Mouse (Mus musculus): ENCODE data around the gene Mphosph6. TPM values are rescaled to one million over a fixed set of nuclear protein-coding genes. Genes with fewer than 3 reads are reported as not detected.

Mphosph6 gene
- polyA plus RNA-seq, 1 experiment from 2014 or later, result 52.6 TPM

DNA sequence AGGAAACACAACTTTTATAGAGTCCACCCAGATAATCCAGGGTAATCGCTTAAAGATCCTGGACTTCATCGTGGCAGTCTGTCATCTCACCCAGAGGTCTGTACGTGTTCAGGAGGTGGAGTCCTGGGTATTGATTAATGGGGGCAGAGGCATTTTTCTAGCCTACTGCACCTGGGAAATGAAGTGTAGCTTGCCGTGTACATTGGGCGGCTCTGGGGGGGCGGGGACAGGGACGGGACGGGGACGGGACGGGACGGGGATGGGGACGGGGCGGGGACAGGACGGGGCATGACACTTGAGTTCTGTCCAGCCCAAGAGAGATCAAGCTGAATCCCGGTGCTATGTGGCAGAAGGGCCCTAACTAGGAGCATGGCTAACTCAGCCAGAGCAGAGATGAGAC, 5.3 kb downstream of the Mphosph6 start:
- no peaks in the 10 kb centered on the region for H3K9me3 ChIP-seq (ENCODE audit: control insufficient read depth, low read length)
- no peak overlapping the region for H3K9ac ChIP-seq (ENCODE audit: low read length)
- H3K4me3 ChIP-seq (ENCODE audit: low read depth, low read length), result no peak overlapping the region
- H3K27ac ChIP-seq (ENCODE audit: low read depth), result no peak overlapping the region
- no peak overlapping the region for H3K4me2 ChIP-seq (ENCODE audit: low read length)
- WGBS, result 87% methylated on average over 15 of the region's 15 CpGs
- H3K36me3 ChIP-seq (ENCODE audit: control insufficient read depth, insufficient read depth, low read length), result peaks cover 77% of the 10 kb centered on the region
- no peaks in the 10 kb centered on the region for H3K27me3 ChIP-seq (replicated peaks; ENCODE audit: control insufficient read depth, insufficient read depth, low read length)
- DNase-seq (ENCODE audit: low spot score), result no peak
- H3K4me1 ChIP-seq (replicated peaks; ENCODE audit: control insufficient read depth, insufficient read depth, low read length), result peaks cover 12% of the 10 kb centered on the region
- ATAC-seq (replicated peaks; ENCODE audit: low FRiP score, low TSS enrichment, low read depth), result no peak

DNA sequence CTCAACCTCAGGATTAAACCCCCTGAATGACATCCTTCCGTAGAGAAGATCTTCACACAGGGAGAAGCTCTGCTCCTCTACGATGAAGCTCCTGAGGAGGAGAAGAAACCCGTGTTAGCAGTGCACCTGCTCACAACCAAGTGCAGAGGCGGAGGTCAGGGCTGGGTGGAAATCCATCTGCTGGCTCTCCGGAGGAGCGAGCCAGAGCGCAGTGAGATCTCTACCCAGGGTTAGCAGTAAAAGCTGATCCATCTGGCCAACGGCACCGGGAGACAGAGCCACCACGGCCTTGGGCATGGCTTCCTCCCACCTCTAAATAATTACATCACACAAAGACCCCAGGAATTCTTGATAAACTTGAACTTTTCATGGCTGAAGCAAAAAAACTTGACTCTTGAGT, 7.2 kb downstream of the Mphosph6 start:
- H3K4me1 ChIP-seq (replicated peaks; ENCODE audit: control insufficient read depth, insufficient read depth, low read length), result no peaks in the 10 kb centered on the region
- no peak overlapping the region for H3K4me2 ChIP-seq (ENCODE audit: low read length)
- no peak overlapping the region for H3K9ac ChIP-seq (ENCODE audit: low read length)
- no peak overlapping the region for H3K4me3 ChIP-seq (ENCODE audit: low read depth, low read length)
- ATAC-seq (replicated peaks; ENCODE audit: low FRiP score, low TSS enrichment, low read depth) (no peak), DNase-seq (ENCODE audit: low spot score) (no peak)
- WGBS, result 89% methylated on average over 10 of the region's 10 CpGs
- no peaks in the 10 kb centered on the region for H3K9me3 ChIP-seq (ENCODE audit: control insufficient read depth, low read length)
- H3K27ac ChIP-seq (ENCODE audit: low read depth), result no peak overlapping the region
- H3K36me3 ChIP-seq (ENCODE audit: control insufficient read depth, insufficient read depth, low read length), result peaks cover 95% of the 10 kb centered on the region
- no peaks in the 10 kb centered on the region for H3K27me3 ChIP-seq (replicated peaks; ENCODE audit: control insufficient read depth, insufficient read depth, low read length)

DNA sequence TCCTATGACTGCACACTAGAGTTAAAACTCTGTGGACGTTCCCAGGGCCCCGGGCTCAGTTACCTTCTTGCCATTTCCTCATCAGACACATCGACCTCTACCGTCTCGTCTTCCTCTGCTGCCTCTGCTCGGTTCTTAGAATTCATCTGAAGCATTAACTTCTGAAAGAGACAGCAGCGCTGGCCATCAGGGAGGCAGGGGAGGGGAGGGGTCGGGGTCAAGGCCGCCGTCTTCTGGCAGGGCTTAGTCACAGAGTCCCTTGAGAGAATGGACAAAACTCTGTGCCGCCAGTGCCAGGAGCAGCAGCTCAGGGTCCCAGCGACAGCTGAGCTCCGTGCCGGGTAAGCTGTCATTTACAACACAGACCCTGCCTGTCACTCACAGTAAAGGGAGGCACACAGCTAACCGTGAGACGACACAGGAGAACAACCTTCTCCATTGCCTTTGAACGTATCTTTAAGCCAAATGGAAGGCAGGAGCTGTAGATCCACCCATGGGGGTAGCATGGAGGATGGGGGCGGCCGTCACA, 9.1 kb downstream of the Mphosph6 start:
- Histone ChIP-seq H3K4me1 (replicated peaks; ENCODE audit: control insufficient read depth, insufficient read depth, low read length) (no peaks in the 10 kb centered on the region), H3K4me3 (ENCODE audit: low read depth, low read length) (no peak overlapping the region), H3K36me3 (ENCODE audit: control insufficient read depth, insufficient read depth, low read length) (peaks cover 91% of the 10 kb centered on the region), H3K4me2 (ENCODE audit: low read length) (no peak overlapping the region), H3K9ac (ENCODE audit: low read length) (no peak overlapping the region), H3K9me3 (ENCODE audit: control insufficient read depth, low read length) (no peaks in the 10 kb centered on the region), H3K27me3 (replicated peaks; ENCODE audit: control insufficient read depth, insufficient read depth, low read length) (no peaks in the 10 kb centered on the region), H3K27ac (ENCODE audit: low read depth) (no peak overlapping the region)
- WGBS, result 85% methylated on average over 19 of the region's 19 CpGs
- ATAC-seq (replicated peaks; ENCODE audit: low FRiP score, low TSS enrichment, low read depth), result no peak
- no peak for DNase-seq (ENCODE audit: low spot score)

DNA sequence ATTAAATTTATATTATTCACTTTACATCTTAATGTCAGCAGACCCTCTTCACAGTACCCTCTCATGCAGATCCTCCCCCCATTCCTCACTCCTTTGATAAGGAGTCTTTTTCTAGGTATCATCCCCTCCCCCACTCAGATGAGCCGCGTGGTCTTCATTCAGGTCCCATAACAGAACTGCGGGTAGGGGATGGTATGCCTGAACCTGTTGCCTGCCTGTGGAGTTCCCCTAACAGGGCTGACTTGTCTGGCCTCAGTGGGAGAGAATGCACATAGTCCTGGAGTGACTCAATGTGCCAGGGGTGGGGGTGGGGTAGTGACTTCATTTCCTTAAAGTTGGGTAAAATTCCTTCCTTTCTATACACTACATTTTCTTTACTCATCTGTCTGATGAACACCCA, 15.3 kb downstream of the Mphosph6 start:
- ATAC-seq (replicated peaks; ENCODE audit: low FRiP score, low TSS enrichment, low read depth) (no peak), DNase-seq (ENCODE audit: low spot score) (no peak)
- Histone ChIP-seq H3K4me1 (replicated peaks; ENCODE audit: control insufficient read depth, insufficient read depth, low read length) (no peaks in the 10 kb centered on the region), H3K4me2 (ENCODE audit: low read length) (no peak overlapping the region), H3K27me3 (replicated peaks; ENCODE audit: control insufficient read depth, insufficient read depth, low read length) (no peaks in the 10 kb centered on the region), H3K4me3 (ENCODE audit: low read depth, low read length) (no peak overlapping the region), H3K9ac (ENCODE audit: low read length) (no peak overlapping the region), H3K36me3 (ENCODE audit: control insufficient read depth, insufficient read depth, low read length) (peaks cover 30% of the 10 kb centered on the region), H3K27ac (ENCODE audit: low read depth) (no peak overlapping the region), H3K9me3 (ENCODE audit: control insufficient read depth, low read length) (no peaks in the 10 kb centered on the region)
- 90% methylated on average over 3 of the region's 3 CpGs for WGBS

DNA sequence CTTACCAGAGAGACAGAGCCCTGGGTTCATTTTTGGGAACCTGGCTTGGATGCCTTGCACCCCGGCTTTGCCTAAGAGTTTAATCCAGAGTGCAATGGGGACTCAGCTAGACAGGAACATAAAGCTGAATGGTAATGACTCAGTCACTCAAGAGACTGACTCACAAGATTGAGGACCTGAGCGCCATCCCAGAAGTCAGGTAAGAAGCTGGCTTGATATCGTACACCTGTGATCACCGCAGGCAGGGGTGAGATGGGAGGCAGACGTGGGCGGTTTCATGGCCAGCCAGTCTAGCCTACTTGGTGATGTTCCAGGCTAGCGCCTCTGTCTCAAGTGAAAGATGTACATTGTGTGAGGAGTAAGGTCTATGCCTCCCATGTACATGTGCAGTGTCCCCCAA, 18.7 kb downstream of the Mphosph6 start:
- no peaks in the 10 kb centered on the region for H3K27me3 ChIP-seq (replicated peaks; ENCODE audit: control insufficient read depth, insufficient read depth, low read length)
- H3K4me2 ChIP-seq (ENCODE audit: low read length), result no peak overlapping the region
- 90% methylated on average over 7 of the region's 7 CpGs for WGBS
- no peaks in the 10 kb centered on the region for H3K4me1 ChIP-seq (replicated peaks; ENCODE audit: control insufficient read depth, insufficient read depth, low read length)
- H3K27ac ChIP-seq (ENCODE audit: low read depth), result no peak overlapping the region
- peaks cover 3% of the 10 kb centered on the region; the same call in 1 of the 2 replicates for H3K36me3 ChIP-seq (ENCODE audit: control insufficient read depth, insufficient read depth, low read length)
- DNase-seq (ENCODE audit: low spot score) (no peak), ATAC-seq (replicated peaks; ENCODE audit: low FRiP score, low TSS enrichment, low read depth) (no peak)
- no peak overlapping the region for H3K4me3 ChIP-seq (ENCODE audit: low read depth, low read length)
- no peaks in the 10 kb centered on the region for H3K9me3 ChIP-seq (ENCODE audit: control insufficient read depth, low read length)
- H3K9ac ChIP-seq (ENCODE audit: low read length), result no peak overlapping the region

DNA sequence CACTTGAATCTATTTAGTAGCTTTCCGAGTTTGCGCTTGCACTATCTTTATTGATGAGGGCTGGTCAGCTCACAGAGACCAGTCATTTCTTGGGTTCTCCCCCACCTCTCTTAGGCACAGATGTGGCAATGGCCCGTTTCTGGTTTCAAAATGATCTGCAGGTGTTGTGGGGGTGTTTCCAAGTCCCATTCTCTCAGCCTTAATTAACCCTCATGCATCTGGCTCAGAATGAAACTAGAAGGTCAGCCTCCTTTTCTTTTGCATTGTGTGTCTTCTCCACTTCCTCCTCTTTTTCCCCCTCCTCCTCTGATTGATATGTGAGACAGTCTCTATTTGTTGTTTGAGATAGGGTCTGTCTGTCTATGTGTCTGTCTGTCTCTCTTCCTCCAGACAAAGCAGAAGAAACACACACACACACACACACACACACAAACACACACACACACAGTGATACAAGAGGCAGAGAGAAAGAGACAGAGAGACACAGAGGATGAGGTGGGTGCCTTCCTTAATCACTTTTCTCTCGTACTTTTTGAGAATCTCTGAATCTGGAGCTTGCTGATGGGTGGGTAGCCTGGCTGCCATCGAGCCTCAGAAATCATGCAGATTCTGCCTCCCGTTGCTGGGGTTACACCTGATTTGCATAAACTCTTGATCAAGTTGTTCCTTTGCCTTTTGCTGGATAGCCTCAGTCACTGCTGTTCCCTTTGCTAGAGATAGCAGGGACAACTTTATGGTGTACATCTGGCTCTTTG, 20.2 kb downstream of the Mphosph6 start:
- Histone ChIP-seq H3K9ac (ENCODE audit: low read length) (no peak overlapping the region), H3K4me1 (replicated peaks; ENCODE audit: control insufficient read depth, insufficient read depth, low read length) (no peaks in the 10 kb centered on the region), H3K27ac (ENCODE audit: low read depth) (no peak overlapping the region), H3K36me3 (ENCODE audit: control insufficient read depth, insufficient read depth, low read length) (no peaks in the 10 kb centered on the region), H3K4me3 (ENCODE audit: low read depth, low read length) (no peak overlapping the region), H3K4me2 (ENCODE audit: low read length) (no peak overlapping the region), H3K9me3 (ENCODE audit: control insufficient read depth, low read length) (no peaks in the 10 kb centered on the region), H3K27me3 (replicated peaks; ENCODE audit: control insufficient read depth, insufficient read depth, low read length) (no peaks in the 10 kb centered on the region)
- ATAC-seq (replicated peaks; ENCODE audit: low FRiP score, low TSS enrichment, low read depth), result no peak
- no peak for DNase-seq (ENCODE audit: low spot score)
- 65% methylated on average over 6 of the region's 6 CpGs for WGBS

DNA sequence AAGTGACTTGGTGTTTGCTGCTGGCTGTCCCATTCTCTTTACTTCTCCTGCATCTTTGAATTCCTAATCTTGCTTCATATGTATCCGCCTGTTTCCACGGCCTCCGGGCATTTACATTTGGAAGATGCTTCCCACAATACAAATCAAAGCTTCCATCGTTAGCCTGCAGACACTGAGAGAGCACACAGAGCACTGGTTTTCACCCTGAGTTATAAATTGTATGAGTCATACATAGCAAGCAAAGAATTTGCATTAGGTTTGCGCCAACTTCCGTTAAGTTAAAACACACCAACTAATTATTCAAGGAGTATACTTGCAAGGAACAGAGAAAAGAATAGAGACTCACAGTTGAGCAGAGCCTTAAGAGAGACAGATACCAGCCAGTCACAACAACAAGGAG, 22.4 kb downstream of the Mphosph6 start:
- Histone ChIP-seq H3K4me2 (ENCODE audit: low read length) (no peak overlapping the region), H3K27me3 (replicated peaks; ENCODE audit: control insufficient read depth, insufficient read depth, low read length) (no peaks in the 10 kb centered on the region), H3K4me1 (replicated peaks; ENCODE audit: control insufficient read depth, insufficient read depth, low read length) (no peaks in the 10 kb centered on the region), H3K9me3 (ENCODE audit: control insufficient read depth, low read length) (no peaks in the 10 kb centered on the region), H3K9ac (ENCODE audit: low read length) (no peak overlapping the region), H3K36me3 (ENCODE audit: control insufficient read depth, insufficient read depth, low read length) (no peaks in the 10 kb centered on the region), H3K27ac (ENCODE audit: low read depth) (no peak overlapping the region), H3K4me3 (ENCODE audit: low read depth, low read length) (no peak overlapping the region)
- ATAC-seq (replicated peaks; ENCODE audit: low FRiP score, low TSS enrichment, low read depth) (no peak), DNase-seq (ENCODE audit: low spot score) (no peak)
- whole genome bisulfite sequencing, result 72% methylated on average over 6 of the region's 6 CpGs

DNA sequence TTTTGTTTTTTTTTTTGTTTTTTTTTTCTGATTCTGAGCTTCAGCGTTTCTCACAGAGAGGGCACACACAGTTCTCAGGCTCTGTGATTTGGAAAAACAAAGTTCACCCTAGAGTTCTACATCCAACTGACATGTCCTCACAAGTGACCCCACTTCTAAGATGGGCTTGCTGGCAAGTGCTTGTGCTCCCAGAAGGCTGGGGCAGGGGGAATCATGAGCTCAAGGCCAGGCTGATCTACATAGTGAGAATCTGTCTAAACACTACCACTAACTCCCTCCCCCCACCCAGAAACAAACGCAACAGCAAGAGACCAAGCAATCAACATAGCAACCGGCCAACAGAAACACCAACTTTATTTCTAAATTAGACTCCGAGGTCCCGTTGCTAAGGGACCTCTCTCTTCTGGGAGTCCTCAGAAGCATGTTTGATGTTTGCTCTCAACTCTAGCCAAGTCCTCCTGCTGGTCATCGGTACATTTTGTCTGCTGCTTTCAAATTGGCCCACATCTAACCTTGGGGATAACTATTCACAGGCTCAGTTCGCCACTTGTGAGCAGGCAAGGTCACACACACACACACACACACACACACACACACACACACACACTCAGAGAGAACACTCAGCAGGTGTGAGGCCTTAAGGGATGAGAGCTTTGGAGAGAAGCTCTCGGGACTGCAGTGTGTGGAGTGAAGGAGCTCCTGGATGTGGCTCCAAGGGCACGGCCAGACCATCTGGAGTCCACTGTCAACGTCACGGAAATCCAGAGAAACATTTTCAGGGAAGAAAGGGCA, 23.0 kb downstream of the Mphosph6 start:
- Histone ChIP-seq H3K27me3 (replicated peaks; ENCODE audit: control insufficient read depth, insufficient read depth, low read length) (no peaks in the 10 kb centered on the region), H3K4me1 (replicated peaks; ENCODE audit: control insufficient read depth, insufficient read depth, low read length) (no peaks in the 10 kb centered on the region), H3K4me3 (ENCODE audit: low read depth, low read length) (no peak overlapping the region), H3K9me3 (ENCODE audit: control insufficient read depth, low read length) (no peaks in the 10 kb centered on the region), H3K4me2 (ENCODE audit: low read length) (no peak overlapping the region), H3K36me3 (ENCODE audit: control insufficient read depth, insufficient read depth, low read length) (no peaks in the 10 kb centered on the region), H3K9ac (ENCODE audit: low read length) (no peak overlapping the region), H3K27ac (ENCODE audit: low read depth) (no peak overlapping the region)
- no peak for ATAC-seq (replicated peaks; ENCODE audit: low FRiP score, low TSS enrichment, low read depth)
- 72% methylated on average over 11 of the region's 11 CpGs for WGBS
- DNase-seq (ENCODE audit: low spot score), result no peak

Measured in intestine, embryonic 14.5 days (tissue).